Mouse (Mus musculus): ENCODE data around the gene Trip11. TPM values are rescaled to one million over a fixed set of nuclear protein-coding genes. Genes with fewer than 3 reads are reported as not detected.

The Trip11 gene
- polyA plus RNA-seq, 1 experiment from 2014 or later: 26.6 TPM

- no peak overlapping the region for H3K4me2 ChIP-seq (replicated peaks)
- WGBS: 87% methylated on average over 8 of the region's 8 CpGs
- no peaks in the 10 kb centered on the region for H3K4me1 ChIP-seq
- no peak overlapping the region for H3K9ac ChIP-seq
- H3K4me3 ChIP-seq: no peak overlapping the region
- no peak overlapping the region for H3K27ac ChIP-seq
- H3K36me3 ChIP-seq: peaks cover 31% of the 10 kb centered on the region
- H3K9me3 ChIP-seq: no peaks in the 10 kb centered on the region
- ATAC-seq (ENCODE audit: insufficient number of reproducible peaks, insufficient read depth, low FRiP score, low TSS enrichment): no peak
- H3K27me3 ChIP-seq: no peaks in the 10 kb centered on the region
These were observed 19.8 kb downstream of the Trip11 start for GRCm38 (mm10) chr12:101893296-101893695.

- H3K9ac ChIP-seq: no peak overlapping the region
- H3K4me1 ChIP-seq: no peaks in the 10 kb centered on the region
- 91% methylated on average over 2 of the region's 2 CpGs for WGBS
- peaks cover 31% of the 10 kb centered on the region for H3K36me3 ChIP-seq
- no peak overlapping the region for H3K4me3 ChIP-seq
- no peaks in the 10 kb centered on the region for H3K9me3 ChIP-seq
- no peaks in the 10 kb centered on the region for H3K27me3 ChIP-seq
- ATAC-seq (ENCODE audit: insufficient number of reproducible peaks, insufficient read depth, low FRiP score, low TSS enrichment): no peak
- H3K27ac ChIP-seq: no peak overlapping the region
- H3K4me2 ChIP-seq (replicated peaks): no peak overlapping the region
These were observed 20.2 kb downstream of the Trip11 start for GRCm38 (mm10) chr12:101892832-101893231.

GRCm38 (mm10) chr12:101891066-101891465 lies 22.0 kb downstream of the Trip11 start:
- no peaks in the 10 kb centered on the region for H3K27me3 ChIP-seq
- no peak for ATAC-seq (ENCODE audit: insufficient number of reproducible peaks, insufficient read depth, low FRiP score, low TSS enrichment)
- H3K27ac ChIP-seq: no peak overlapping the region
- WGBS: 90% methylated on average over 5 of the region's 5 CpGs
- H3K9me3 ChIP-seq: no peaks in the 10 kb centered on the region
- no peaks in the 10 kb centered on the region for H3K4me1 ChIP-seq
- H3K36me3 ChIP-seq: peaks cover 39% of the 10 kb centered on the region
- no peak overlapping the region for H3K4me3 ChIP-seq
- H3K9ac ChIP-seq: no peak overlapping the region
- H3K4me2 ChIP-seq (replicated peaks): no peak overlapping the region

- H3K4me2 ChIP-seq (replicated peaks): no peak overlapping the region
- peaks cover 50% of the 10 kb centered on the region for H3K36me3 ChIP-seq
- no peak overlapping the region for H3K4me3 ChIP-seq
- no peak overlapping the region for H3K27ac ChIP-seq
- no peak overlapping the region for H3K9ac ChIP-seq
- no peak for ATAC-seq (ENCODE audit: insufficient number of reproducible peaks, insufficient read depth, low FRiP score, low TSS enrichment)
- H3K9me3 ChIP-seq: no peaks in the 10 kb centered on the region
- 97% methylated on average over 3 of the region's 3 CpGs for WGBS
- H3K4me1 ChIP-seq: no peaks in the 10 kb centered on the region
- no peaks in the 10 kb centered on the region for H3K27me3 ChIP-seq
These were observed 23.7 kb downstream of the Trip11 start for GRCm38 (mm10) chr12:101889351-101889750.

- Histone ChIP-seq H3K9ac (no peak overlapping the region), H3K36me3 (peaks cover 54% of the 10 kb centered on the region)
These were observed 24.8 kb downstream of the Trip11 start for GRCm38 (mm10) chr12:101888312-101888711.

GRCm38 (mm10) chr12:101884926-101885325 lies 28.1 kb downstream of the Trip11 start:
- Histone ChIP-seq H3K4me1 (no peaks in the 10 kb centered on the region), H3K36me3 (peaks cover 46% of the 10 kb centered on the region), H3K27ac (no peak overlapping the region), H3K4me3 (no peak overlapping the region), H3K9me3 (no peaks in the 10 kb centered on the region), H3K9ac (no peak overlapping the region), H3K4me2 (replicated peaks) (no peak overlapping the region), H3K27me3 (no peaks in the 10 kb centered on the region)
- ATAC-seq (ENCODE audit: insufficient number of reproducible peaks, insufficient read depth, low FRiP score, low TSS enrichment): no peak
- WGBS: 94% methylated on average over 7 of the region's 7 CpGs

More at GRCm38 (mm10) chr12:101888312-101888711, 24.8 kb downstream of the Trip11 start:
- ATAC-seq (ENCODE audit: insufficient number of reproducible peaks, insufficient read depth, low FRiP score, low TSS enrichment): no peak
- 90% methylated on average over 2 of the region's 2 CpGs for WGBS
- Histone ChIP-seq H3K27ac (no peak overlapping the region), H3K4me3 (no peak overlapping the region), H3K4me1 (no peaks in the 10 kb centered on the region), H3K27me3 (no peaks in the 10 kb centered on the region), H3K9me3 (no peaks in the 10 kb centered on the region), H3K4me2 (replicated peaks) (no peak overlapping the region)

GRCm38 (mm10) chr12:101876374-101876773 lies 36.7 kb downstream of the Trip11 start:
- peaks cover 41% of the 10 kb centered on the region for H3K36me3 ChIP-seq
- H3K9ac ChIP-seq: no peak overlapping the region
- 94% methylated on average over 2 of the region's 2 CpGs for WGBS

GRCm38 (mm10) chr12:101875107-101875506 lies 38.0 kb downstream of the Trip11 start:
- H3K4me3 ChIP-seq: no peak overlapping the region
- H3K27ac ChIP-seq: no peak overlapping the region
- WGBS: 68% methylated on average over 1 of the region's 1 CpGs
- no peaks in the 10 kb centered on the region for H3K27me3 ChIP-seq
- no peak overlapping the region for H3K9ac ChIP-seq
- H3K9me3 ChIP-seq: no peaks in the 10 kb centered on the region
- peaks cover 41% of the 10 kb centered on the region for H3K36me3 ChIP-seq
- H3K4me1 ChIP-seq: no peaks in the 10 kb centered on the region
- H3K4me2 ChIP-seq (replicated peaks): no peak overlapping the region
- no peak for ATAC-seq (ENCODE audit: insufficient number of reproducible peaks, insufficient read depth, low FRiP score, low TSS enrichment)

More at GRCm38 (mm10) chr12:101876374-101876773, 36.7 kb downstream of the Trip11 start:
- ATAC-seq (ENCODE audit: insufficient number of reproducible peaks, insufficient read depth, low FRiP score, low TSS enrichment): no peak
- Histone ChIP-seq H3K4me2 (replicated peaks) (no peak overlapping the region), H3K27ac (no peak overlapping the region), H3K4me3 (no peak overlapping the region), H3K4me1 (no peaks in the 10 kb centered on the region), H3K27me3 (no peaks in the 10 kb centered on the region), H3K9me3 (no peaks in the 10 kb centered on the region)

- no peaks in the 10 kb centered on the region for H3K4me1 ChIP-seq
- no peak overlapping the region for H3K27ac ChIP-seq
- H3K4me3 ChIP-seq: no peak overlapping the region
- no peaks in the 10 kb centered on the region for H3K27me3 ChIP-seq
- no peak overlapping the region for H3K9ac ChIP-seq
- 88% methylated on average over 10 of the region's 10 CpGs for WGBS
- no peak for ATAC-seq (ENCODE audit: insufficient number of reproducible peaks, insufficient read depth, low FRiP score, low TSS enrichment)
- peaks cover 20% of the 10 kb centered on the region for H3K36me3 ChIP-seq
- no peaks in the 10 kb centered on the region for H3K9me3 ChIP-seq
- no peak overlapping the region for H3K4me2 ChIP-seq (replicated peaks)
These were observed 50.6 kb downstream of the Trip11 start for GRCm38 (mm10) chr12:101862286-101862964.

- no peak overlapping the region for H3K9ac ChIP-seq
- H3K4me3 ChIP-seq: no peak overlapping the region
- peaks cover 20% of the 10 kb centered on the region for H3K36me3 ChIP-seq
- no peaks in the 10 kb centered on the region for H3K9me3 ChIP-seq
- WGBS: 96% methylated on average over 1 of the region's 1 CpGs
- ATAC-seq (ENCODE audit: insufficient number of reproducible peaks, insufficient read depth, low FRiP score, low TSS enrichment): no peak
- H3K27me3 ChIP-seq: no peaks in the 10 kb centered on the region
- no peak overlapping the region for H3K27ac ChIP-seq
- no peaks in the 10 kb centered on the region for H3K4me1 ChIP-seq
- H3K4me2 ChIP-seq (replicated peaks): no peak overlapping the region
These were observed 52.8 kb downstream of the Trip11 start for GRCm38 (mm10) chr12:101860256-101860655.

GRCm38 (mm10) chr12:101858011-101858410 lies 55.1 kb downstream of the Trip11 start:
- Histone ChIP-seq H3K4me3 (no peak overlapping the region), H3K9me3 (no peaks in the 10 kb centered on the region), H3K27ac (no peak overlapping the region), H3K9ac (no peak overlapping the region), H3K4me2 (replicated peaks) (no peak overlapping the region), H3K36me3 (peaks cover 27% of the 10 kb centered on the region), H3K4me1 (no peaks in the 10 kb centered on the region), H3K27me3 (no peaks in the 10 kb centered on the region)
- ATAC-seq (ENCODE audit: insufficient number of reproducible peaks, insufficient read depth, low FRiP score, low TSS enrichment): no peak
- 88% methylated on average over 5 of the region's 5 CpGs for WGBS

- Histone ChIP-seq H3K4me3 (no peak overlapping the region), H3K36me3 (peaks cover 7% of the 10 kb centered on the region; the same call in 1 of the 2 replicates), H3K9me3 (no peaks in the 10 kb centered on the region), H3K4me1 (no peaks in the 10 kb centered on the region), H3K4me2 (replicated peaks) (no peak overlapping the region), H3K27ac (no peak overlapping the region), H3K9ac (no peak overlapping the region), H3K27me3 (no peaks in the 10 kb centered on the region)
- 92% methylated on average over 9 of the region's 11 CpGs for WGBS
- ATAC-seq (ENCODE audit: insufficient number of reproducible peaks, insufficient read depth, low FRiP score, low TSS enrichment): no peak
These were observed 58.7 kb downstream of the Trip11 start for GRCm38 (mm10) chr12:101854336-101854735.

Measured in embryonic facial prominence, embryonic 12.5 days (tissue).